Mouse (Mus musculus) spleen, adult 18-20 months (tissue): ENCODE results near the gene Osm.
A peak's percentile ranks its signal among the peaks of the same experiment; 100 is the strongest.

Source experiments
- DNase-seq, 2 experiments: peaks; one replicate each; pipeline ENCODE4 v3.0.0; 2022; ENCODE audit warnings: mixed read lengths in 2 of 2

Osm gene

DNA sequence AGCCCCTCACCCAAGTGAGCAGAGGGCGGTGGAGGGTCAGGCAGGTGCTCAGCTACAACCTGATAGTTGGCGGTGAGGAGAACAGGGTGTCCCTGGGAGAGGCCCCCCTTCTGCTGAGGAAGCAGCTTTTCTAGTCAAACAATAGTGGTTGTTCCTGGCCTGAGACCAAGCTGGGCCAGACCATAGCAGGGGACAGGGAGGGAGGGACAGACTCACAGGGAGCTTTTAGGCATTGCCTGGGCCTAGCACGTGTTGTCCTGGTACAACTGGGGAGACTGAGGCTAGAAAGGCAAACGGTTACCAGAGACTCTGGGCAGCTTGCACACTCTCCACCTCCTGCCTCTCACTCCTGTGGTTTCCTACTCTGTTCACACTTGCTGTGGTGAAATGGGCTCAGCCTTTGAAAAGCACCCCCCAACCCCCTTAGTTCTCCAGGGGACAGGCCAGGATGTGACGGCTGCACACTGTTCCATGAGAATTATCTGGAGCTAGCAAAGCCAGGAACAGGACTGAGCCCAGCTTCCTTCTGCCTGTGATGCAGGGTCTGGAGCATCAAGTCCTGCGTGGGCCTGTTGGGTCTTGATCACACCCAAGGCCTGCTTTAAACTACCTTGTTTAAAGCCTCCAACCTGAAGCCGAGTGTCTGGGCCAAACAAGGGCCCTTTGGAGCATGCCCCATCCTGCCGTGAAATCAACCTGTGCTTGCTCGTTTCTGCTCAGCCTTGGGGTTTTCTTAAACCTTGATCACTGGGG, 19.8 kb upstream of the Osm start:
- DNase-seq, result no peak

DNA sequence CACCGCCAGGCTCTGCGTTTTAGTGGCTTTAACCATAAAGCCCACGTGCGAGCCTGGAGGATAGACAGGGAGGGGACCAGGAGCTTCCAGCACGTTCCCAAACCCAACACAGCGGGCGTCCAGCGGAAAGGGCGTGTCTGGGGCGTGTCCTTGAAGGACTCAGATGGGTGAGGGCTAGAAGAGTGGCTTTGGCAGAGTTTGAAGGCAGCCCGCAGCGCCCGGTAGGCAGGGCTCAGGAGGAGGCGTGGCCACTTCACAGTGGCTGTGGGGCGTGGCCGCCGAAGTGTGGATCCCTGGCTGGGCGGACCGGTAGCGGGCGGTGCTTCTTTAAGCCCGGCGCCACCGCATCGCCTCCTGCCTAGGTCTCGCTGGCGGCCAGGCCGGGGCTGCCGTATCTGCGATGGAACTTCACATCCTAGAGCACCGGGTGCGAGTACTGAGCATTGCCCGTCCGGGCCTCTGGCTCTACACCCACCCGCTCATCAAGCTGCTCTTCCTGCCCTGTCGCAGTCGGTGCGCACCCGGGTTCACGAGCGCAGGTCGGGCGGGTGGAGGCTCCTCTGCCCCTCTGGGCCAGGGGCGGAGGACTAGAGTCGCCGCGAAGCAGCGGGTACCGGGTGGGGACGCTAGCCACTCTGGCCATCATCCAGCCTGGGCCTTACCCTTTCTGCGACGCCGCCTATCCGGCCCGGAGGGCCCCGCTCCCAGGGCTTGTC, 18.1 kb upstream of the Osm start, which contains the start of gene Castor1:
Castor1 (plus strand) TSS at position 312 of the 716 bp plus-strand sequence.
- DNase-seq, result peak; percentile 87 to 91

DNA sequence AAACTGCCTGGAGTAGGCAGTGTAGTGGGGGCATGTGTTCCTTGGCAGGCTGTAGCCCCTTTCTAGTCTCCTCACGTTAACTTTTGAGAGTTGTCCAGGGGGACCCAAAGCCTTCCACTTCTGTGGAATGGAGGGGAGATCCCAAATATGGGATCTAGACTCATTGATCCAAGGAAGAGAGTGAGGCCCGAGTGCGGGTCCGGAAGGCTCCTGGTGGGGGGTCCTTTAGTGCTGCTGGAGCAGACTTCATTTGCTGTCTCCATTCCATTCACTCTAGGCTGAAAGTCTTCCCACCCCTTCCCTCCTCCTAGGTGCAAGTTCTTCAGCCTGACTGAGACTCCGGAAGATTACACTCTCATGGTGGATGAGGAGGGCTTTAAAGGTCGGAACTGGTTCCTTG, 17.6 kb upstream of the Osm start:
- no peak for DNase-seq

DNA sequence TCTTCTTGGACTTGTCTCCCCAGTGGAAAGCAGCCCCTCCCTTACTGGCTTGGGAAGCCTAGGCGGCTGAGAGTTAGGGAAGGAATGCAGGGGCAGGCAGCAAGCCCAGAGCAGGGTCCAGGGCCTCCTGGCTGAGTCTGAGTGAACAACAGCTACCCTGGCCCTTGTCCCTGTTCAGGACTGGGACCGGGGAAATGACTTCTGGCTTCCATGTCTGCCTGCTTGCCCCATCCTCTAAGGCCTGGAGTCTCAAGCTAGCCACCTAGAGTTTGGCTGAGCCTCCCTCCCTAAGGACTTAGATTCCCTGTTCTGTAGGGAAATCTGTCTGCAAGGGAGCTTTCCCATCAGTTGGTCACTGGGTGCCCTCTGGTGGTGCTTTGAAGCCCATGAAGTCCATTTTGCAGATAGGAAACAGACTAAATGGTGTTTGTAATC, 16.9 kb upstream of the Osm start:
- DNase-seq, result peak; percentile 46 to 68

DNA sequence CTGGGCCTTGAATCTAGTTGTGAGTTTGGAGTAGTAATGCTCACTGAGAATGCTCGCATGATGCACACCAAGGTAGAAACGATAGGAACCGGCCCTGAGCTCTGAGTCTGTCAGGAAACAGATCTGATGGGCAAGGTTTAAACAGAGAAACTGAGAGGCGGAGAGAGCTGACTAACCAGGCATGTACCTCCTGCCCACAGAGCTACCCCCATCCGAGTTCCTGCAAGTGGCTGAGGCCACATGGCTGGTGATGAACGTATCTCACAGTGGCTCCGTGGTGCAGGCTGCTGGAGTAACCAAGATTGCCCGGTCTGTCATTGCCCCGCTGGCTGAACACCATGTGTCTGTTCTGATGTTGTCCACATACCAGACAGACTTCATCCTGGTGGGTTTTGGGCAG, 16.3 kb upstream of the Osm start:
- DNase-seq, result no peak

DNA sequence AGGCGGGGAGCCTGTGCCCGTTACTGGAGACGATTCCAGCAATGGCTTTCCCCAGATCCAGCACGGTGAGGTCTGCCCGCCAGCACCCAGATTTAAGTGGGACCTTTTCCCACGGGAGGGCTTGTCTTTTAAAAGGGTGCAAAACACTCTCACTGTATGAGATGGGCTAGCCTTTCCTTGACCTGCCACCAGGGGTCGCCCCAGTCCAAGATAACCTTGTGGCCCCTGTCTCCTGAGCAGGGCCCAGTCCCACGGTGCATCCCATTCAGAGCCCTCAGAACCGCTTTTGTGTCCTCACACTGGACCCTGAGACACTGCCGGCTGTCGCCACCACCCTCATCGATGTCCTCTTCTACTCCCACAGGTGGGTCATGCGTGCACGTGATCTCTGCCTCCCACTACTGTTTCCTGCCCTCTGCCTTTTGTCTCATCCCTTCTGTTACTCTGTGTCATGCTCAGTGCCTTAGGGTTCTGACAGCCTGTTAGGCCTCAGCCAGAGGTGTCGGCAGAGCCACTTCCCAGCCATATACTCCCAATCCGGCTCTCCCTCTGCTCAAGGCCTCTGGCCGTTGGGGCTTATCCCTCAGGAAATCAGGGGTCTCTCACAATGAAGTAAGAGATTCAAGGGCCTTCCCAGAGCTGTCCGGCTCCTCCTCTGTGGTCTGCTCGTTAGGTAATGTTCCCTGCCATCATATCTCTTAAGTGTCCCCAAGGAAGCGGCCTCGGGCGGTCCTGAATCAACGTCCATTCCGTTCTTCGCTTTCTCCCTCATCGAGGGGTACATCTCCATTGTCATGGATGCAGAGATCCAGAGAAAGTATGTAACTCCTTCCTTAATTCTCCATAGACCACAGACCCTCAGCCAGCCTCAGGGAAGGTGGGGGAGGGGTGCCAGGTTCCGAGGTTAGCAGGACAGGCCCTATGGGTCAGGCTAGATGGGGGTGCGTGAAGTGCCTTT, 15.5 kb upstream of the Osm start:
- DNase-seq, result peak; percentile 75 to 94

DNA sequence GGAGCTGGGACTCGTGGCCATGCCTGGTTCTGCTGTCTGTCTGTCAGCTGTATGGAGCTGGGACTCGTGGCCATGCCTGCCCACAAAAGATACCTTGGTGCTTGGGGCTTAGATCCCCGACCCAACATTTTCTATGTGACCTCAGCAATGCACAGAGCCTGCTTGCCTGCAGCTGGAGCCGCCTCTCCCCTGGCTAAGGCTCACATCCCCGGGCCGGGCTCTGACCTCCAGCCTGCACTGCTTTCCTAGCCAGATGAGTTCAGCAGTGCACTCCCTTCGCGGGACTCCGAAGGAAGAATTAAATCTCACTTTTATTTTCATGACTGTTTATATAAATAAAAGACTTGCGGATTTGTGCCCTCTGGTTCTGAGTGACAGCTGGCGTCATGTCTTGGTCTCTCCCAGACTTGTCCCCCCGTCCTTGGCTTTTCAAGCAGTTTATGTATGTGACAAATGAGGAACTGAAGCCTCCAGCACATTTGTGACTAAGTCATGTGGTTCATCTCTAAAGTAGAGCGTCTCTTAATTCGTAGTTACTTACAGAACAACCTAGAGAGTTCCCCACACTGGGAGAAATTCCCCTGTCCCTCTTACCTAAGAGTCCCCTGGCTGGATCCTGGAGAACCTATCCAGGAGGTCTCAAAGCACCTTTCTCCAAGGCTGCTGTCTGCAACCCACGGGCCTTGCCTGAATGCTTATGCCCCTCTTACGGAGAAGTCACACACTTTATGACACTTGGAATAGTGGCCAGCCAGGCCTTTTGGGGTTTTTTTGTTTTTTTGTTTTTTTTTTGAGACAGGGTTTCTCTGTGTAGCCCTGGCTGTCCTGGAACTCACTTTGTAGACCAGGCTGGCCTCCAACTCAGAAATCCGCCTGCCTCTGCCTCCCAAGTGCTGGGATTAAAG, 13.9 kb upstream of the Osm start:
- DNase-seq, result no peak

DNA sequence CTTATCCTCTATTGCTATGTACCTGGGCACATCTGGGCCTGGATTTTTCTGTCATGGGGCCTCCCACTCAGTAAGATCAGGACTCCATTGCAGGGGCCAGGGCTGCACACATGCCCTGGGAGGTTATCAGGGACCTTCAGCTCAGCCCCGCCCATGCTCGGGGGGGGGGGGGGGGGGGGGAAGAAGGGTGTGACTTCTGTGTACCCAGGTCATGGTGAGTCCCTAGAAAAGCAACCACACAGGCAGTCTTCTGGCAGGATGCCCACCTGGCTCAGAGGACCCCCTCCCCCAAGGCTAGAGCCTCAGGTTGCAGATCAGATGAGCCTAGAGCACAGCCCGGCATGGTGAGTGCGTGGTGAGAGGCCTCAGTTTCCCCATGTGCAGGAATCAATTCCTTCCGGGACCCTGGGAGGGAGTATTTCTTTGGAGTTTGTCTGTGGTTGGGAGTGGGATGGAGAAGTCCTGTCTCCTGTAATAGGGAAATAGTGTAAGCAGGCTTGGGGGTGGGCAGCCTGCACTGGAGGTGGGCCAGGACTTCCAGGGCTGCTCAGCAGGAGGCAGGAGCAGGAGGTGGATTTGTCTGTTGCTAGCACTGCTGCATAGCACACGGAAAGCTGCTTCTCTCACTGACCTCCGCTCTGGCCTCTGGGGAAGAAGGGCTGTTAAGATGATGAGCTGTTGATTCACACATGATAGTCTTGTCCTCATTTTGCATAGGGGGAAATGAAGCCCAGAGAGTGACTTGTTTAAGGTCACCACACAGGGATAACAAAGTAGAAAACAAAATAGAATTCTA, 12.6 kb upstream of the Osm start:
- no peak for DNase-seq

DNA sequence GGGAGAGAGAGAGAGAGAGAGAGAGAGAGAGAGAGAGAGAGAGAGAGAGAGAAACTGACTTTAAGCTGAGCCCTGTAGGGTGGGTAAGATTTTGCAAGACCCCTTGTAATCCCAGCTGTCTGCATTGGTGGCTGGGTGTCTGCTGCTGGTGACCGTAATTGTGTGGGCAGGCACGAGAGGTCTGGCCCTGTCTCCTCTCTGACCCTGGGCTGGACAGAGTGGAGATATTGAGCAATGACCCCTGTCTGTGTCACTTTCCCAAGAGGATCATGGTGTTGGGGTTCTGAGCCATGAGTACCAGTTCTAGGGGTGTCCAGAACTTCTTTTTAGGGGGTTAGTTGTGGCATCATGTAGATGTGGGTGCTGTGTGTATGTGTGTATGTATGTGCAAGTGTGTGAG, 12.0 kb upstream of the Osm start:
- DNase-seq, result no peak

DNA sequence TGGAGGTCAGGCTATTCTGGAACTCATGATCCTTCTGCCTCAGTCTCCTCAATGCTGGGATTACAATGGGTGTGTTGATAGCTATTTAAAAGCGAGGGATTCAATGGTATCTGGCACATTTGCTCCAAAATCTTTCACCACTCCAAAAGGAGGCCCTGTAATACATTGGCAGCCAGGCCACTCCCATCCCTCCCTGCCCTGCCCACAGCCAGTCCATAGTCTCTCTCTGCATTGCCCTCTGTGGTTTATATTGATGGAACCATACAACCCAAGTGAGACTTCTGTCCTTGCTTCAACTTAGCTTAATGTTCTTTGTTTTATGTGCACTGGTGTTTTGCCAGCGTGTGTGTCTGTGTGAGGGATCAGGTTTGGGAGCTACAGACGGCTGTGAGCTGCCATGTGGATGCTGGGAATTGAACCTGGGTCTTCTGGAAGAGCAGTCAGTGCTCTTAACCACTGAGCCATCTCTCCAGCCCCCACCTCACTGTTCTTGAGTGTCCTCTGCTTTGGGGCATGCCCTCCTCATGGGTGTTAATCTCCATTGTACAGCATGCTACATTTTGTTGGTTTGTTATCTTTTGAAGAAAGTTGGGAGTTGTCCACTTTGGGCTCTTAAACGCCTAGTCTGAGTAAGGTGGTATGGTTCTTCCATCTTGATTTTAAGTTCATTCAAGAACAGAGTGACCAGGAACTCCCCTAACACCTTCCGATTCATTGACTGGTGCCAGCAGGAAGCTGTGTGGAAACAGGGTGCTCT, 9.5 kb upstream of the Osm start:
- DNase-seq, result no peak

DNA sequence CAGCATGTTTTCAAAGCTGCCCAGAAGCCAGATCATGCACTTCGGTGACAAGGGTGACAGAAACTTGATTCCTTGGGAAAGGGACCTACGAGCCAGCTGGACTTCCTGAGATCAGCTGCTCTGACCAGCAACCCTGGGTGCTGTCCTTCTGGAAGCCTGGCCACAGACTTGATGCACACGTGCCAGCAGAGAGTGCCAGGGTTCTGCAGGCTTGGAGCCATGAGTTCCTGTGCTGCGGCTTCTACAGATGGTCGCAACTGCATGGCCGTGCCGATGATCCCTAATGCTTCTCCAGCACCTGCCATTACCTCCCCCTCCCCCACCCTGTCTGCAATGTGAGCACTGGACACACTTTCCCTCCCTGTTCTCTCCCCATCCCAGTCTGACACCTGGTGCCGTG, 7.8 kb upstream of the Osm start:
- DNase-seq, result no peak

DNA sequence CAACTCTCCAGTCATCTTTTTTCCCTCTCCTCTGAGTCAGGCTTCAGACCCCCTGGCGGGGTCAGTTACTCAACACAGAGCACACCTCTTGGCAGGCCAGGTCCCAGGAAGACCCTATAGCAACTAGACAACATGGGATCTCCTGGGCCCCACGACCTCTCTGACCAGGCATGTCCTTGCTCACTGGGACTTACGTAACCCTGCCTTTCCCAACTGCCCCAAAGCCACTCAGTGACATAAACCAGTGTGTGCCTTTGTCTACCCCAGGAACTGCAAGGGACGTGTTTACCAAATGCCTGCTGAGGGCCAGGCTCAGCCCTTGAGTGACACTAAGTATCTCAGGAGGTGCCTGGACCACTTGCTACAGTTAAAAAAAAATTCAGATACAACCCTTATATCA, 6.4 kb upstream of the Osm start:
- no peak for DNase-seq

DNA sequence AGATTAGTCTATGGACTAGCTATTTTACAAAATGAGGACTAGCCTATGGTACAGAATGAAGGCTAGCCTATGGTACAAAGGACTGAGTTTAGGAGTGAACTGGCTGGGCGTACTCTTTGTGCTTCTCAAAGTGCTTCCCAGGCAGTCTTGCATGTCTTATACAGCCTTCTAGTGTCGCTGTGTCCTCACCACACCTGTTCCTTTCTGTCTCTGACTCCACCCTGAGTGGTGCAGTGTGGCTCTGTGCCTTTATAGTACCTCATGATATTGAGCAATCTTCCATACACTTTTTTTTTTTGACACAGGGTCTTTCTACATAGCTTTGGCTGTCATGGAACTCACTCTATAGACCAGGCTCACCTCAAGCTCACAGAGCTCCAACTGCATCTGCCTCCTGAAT, 4.8 kb upstream of the Osm start:
- DNase-seq, result no peak

DNA sequence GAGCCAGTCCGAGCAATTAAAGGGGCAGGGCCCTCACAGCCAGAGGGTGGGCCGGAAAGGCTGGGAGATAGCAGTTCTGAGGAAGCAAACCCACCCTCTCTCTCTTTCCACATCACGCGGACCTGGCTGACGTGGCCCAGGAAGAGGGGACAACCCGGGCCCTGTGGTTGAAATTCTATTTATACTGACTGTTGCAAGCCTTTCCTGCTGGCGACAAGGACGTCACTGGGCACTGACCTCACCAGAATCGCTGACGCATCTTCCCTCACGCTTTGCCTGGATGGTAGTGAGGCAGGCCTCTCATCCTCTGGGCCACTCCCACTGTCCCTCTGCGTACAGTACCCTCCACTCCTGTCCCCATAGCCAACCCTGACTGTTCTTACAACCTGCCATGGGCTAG, 3.6 kb upstream of the Osm start:
- no peak for DNase-seq

DNA sequence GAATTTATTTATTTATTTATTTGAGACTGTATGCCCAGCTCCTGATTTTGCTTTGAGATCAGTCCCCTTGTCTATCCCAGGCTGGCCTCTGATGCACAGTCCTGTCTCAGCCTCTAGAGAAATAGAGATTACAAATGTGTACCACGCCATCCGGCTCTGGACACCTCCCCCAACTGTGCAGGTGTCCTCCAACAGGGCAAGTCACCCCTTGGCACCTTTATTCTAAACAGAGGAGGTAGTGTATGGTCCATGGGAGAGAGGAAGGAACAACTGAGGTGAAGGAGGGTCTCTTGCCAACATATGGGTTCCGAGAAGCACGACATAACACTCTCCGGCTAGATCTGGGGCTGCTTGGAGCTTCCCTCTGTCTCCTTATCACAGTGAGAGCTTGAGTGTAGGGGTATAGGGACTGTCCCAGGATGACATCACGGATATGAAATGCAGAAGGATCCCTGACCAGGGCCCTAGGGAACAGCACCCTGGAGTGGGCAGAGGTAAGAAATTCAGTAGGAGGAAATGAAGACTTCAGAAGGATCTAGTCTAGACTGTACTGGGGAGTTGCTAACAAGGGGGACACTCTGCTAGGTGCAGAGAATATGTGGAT, 1.1 kb upstream of the Osm start:
- DNase-seq, result no peak

DNA sequence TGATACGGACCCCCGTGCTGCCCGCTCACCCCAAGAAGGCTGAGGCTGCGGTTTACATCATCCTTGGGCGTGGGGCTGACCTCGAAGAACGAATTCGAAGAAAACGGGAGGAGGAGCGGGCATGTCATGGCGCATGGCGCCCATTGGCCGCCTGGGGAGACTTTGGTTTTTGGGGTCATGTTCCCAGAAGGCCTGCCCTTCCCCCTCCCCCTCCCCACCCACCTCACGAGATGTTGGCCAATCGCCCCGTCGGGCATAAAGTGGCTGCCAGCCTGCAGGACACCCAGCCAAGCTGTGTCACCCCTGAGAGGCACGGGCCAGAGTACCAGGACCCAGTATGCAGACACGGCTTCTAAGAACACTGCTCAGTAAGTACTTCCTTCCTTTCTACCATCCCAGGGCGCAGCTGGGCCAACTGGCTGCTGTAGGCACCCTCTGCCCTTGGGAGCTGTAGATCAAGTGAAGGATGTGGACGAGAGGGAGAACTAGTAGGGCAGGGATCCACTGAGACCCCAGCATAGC, 387 bp downstream of the Osm start:
- DNase-seq, result peak in 1 of 2 experiments; percentile 40

DNA sequence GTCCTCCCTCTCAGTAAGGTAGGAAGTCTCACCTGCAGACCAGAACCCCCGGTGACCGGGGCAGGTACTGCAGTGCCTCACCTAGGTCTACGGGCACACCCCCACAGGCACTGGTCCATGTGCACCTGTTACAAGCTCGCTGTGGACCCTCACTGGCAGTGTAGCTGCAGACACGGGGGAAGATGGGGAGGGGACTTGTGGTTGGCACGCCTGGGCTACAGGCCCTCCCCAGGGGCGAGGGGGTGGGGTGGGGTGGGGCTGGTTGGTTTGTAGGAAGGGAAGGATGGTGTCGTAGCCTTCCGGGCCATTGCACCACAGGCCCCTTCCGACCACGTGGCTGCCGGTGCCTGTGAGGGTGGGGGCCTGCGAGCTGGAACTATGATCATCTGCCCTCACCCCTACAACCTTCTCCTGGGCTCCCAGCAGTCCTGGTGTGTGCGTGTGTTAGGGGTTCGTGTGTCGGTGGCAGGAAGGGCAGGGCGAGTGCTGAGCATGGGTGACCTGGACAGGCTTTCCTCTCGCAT, 1.2 kb downstream of the Osm start:
- DNase-seq, result peak; percentile 64 to 66

DNA sequence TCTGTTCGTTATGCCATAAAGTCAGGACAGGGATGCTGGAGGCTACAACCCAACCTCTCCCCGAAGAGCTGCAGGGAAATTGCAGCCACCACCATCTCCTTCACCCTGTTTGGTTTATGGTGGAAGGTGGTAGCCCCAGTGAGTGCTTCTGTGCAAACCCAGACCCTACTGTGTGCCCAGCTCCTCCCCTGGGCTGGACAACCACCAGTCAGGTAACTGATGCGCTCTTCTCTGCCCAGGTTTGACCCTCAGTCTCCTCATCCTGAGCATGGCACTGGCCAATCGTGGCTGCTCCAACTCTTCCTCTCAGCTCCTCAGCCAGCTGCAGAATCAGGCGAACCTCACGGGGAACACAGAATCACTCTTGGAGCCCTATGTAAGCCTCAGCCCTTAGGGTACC, 1.9 kb downstream of the Osm start:
- DNase-seq, result no peak

DNA sequence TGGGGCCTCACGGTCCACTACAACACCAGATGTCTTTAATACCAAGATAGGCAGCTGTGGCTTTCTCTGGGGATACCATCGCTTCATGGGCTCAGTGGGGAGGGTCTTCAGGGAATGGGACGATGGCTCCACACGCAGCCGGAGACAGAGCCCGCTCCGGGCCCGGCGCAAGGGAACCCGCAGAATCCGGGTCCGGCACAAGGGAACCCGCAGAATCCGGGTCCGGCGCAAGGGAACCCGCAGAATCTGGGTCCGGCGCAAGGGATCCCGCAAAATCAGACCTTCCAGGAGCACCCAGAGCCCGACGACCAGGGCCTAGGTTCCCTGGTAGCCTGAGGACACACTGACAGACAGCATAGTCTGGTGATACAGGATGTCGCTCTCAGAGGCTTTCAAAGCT, 3.5 kb downstream of the Osm start:
- DNase-seq, result no peak

DNA sequence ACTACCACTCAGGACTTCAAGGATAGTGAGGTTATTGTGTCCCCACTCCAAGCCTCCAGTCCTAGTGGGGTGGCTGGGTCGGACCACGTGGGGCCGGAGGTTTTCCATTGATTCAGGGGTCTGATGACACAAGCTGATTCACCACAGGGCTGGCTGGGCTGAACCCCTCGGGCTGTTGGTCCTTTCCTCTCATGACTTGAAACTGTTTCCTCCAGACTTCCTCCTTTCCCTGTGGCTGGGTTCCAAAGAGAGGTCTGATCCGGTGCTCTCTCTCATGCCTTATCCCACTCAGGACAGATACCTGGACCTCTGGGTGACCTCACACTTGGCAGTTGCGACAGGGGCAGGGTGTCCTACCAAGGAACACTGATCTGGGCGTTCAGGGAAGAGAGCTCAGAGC, 3.9 kb downstream of the Osm start:
- no peak for DNase-seq
